Mouse (Mus musculus) urinary bladder, postnatal 25 days (tissue): ENCODE results near the gene Smad9.
A peak's percentile ranks its signal among the peaks of the same experiment; 100 is the strongest.

Experiments used
- DNase-seq: peaks from one replicate; pipeline ENCODE4 v3.0.0; 2022; ENCODE audit warnings: low spot score

The Smad9 gene

DNA sequence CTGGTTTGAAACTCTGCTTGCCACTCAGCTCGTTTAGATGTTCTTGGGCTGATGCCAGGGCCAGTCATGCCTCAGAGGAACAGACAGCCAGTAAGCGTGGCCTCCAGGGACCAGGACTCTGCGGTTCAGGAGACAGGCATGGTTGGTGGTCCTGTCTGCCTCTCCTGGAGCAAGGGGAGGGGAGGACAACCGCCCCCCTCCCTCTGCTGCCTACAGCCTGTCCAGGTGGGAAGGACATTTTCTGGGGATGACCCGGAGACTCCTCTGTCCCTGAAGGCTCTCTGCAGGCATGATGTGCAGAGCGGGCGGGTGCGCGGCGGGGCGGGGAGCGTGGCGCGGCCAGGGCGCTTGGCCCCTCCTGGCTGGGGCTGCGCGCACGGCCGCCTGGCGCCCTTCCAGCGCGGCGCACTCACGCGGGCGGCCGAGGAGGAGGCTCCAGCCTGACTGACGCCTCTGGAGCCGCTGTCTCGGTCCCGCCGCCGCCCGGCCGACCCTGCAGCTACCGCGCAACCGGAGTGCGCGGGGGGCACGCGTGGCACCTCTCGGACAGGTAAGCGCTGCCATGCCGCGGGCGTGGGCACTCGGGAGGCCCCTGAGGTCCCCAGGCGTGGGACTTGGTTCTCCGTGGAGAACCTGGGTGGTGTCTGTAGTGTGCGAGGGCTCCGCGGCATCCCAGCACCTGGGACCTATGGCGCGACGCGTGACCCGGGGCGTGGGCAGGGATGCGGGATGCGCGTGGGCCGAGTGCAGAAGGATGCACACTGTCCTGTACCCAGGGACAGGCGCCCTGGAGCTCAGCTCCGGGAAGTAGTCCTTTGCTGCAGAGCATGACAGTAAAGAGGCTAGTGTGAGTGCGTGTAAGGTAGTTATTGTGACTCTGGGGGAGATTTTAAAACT is at the start of gene Smad9:
TSS of gene Smad9 (plus strand) at position 438 of the 897 bp plus-strand sequence.
- peak; percentile 41 for DNase-seq

DNA sequence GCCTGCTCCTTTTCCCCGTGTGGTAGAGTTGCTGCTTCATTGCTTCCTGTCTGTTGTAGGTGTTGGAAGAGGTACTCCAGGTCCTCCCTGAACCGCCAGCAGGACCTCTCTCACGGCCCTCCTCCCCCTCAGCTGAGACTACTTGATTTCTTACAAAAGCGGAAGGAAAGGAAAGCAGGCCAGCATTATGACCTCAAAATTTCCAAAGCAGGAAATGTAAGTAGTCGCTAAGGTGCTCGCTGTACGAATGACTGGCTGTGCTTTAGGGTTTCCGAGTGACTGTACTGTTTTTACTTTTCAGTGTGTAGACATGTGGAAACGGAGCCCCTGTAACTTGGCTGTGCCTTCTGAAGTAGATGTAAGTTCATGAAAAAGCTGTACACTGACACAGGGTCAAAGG is 46.4 kb upstream of the Smad9 start:
- DNase-seq, result no peak

DNA sequence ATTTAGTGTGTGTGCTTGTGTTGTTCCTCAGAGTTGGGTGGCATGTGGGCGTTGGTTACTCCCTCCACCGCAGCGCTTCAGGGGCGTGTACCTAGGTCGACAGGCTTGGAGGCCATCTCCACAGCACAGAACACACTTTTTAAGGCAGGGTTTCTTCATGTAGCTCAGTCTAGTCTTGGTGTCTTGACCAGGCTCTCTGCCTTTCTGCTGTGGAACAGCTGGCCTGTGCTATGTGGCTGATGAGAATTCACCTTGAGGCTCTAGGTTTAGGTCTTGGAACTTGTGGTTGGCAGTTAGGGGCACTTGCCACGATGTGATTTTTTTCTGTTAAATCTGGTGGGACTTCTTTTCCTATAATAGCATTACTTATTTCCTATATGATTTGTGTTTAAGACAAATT is 41.1 kb upstream of the Smad9 start, which contains the start of gene Gm21958:
TSS of gene Gm21958 (minus strand) at position 101 of the 400 bp plus-strand sequence.
- DNase-seq, result no peak

- DNase-seq, result no peak
Observed at GRCm38 (mm10) chr3:54715461-54715860, 39.9 kb upstream of the Smad9 start.

- no peak for DNase-seq
Observed at GRCm38 (mm10) chr3:54717348-54717747, 38.0 kb upstream of the Smad9 start.

DNA sequence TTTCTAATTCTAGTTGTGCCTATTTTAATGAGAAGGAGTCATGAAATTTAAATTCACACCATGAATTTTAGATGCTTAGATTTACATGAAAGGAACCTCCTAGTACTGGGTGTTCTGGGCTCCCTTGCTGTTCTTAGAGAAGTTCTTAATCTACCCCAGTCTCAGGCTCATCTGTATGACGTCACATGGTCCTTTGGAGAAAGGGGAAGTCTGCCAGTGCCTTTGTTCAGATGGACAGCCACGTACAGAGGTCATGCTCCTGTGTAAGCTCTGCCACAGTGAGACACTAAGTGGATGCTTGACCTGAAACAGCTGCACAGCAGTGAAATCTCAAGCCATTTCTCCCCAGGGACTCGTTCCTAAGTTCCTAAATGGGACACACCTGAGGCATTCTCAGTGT is 36.4 kb upstream of the Smad9 start:
- DNase-seq, result no peak

- no peak for DNase-seq
Observed at GRCm38 (mm10) chr3:54723741-54724500, 31.5 kb upstream of the Smad9 start.

- no peak for DNase-seq
Observed at GRCm38 (mm10) chr3:54725344-54725743, 30.0 kb upstream of the Smad9 start.

- no peak for DNase-seq
Observed at GRCm38 (mm10) chr3:54727588-54727987, 27.8 kb upstream of the Smad9 start.

GRCm38 (mm10) chr3:54728100-54728499 is 27.3 kb upstream of the Smad9 start:
- DNase-seq, result no peak

DNA sequence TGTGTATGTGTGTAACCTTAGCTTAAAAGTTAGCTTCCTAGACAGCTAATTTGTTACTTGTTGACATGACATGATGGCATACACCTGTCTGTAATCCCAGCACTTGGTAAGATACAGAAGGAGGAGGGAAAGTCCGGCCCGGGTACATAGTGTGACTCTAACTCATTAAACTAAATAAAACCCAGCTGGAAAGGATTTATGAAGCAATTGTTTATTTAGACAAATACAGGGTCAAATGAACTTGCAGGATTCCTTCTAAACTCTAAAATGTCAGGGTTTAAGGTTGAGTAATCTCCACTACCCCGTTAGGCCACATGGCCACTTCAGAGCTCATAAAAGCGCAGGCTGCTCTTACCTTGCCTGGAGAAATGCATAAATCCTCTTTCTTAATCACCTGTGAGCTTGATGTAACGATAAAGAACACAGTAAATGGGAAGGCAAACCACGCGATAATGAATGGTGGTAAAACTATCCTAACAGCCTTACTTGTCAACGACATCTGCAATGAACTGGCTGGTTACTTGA is 23.7 kb upstream of the Smad9 start:
- DNase-seq, result no peak

- DNase-seq, result no peak
Observed at GRCm38 (mm10) chr3:54732371-54732770, 23.0 kb upstream of the Smad9 start.

- DNase-seq, result peak; percentile 90
Observed at GRCm38 (mm10) chr3:54734411-54735246, 20.8 kb upstream of the Smad9 start.

DNA sequence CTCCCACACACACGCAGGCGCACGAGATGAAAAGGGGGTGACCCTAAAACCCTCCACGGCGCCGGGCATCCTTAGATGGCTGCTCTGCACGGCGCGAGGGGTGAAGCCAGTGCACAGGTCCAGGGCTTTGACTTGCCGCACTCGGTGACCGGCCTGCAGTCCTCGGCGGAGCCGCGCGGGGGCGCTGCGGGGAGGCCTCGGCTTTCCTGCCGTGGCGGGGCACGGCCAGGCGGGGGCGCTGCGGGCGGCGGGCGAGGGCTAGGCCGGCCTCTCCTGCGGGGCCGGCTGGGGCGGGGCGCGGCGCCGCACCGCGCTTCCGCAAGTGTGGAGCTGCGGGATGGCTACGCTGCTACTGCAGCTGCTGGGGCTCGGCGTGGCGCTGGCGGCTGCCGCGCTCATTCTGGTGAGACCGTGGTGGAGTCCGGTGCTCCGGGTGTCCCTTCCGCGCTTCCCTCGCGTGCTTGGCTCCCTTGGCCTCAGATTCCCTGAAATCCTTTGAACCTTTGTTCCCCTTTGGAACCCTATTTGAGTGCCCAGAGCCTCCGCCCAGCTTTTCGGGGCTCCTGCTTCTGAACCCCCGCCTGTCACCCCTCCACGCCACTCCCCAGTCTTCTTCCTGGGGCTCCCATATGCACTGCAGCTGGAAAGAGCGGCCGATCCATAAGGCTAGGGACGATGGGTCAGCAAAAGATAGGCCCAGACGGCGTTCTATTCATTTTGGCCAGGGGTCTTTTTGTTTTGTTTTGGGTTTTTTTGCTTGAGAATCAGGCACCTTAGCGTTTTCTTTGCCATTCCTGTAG is 19.9 kb upstream of the Smad9 start, which contains the start of the genes Exosc8 and Alg5:
TSS of gene Exosc8 (minus strand) at position 147 of the 800 bp plus-strand sequence.
TSS of gene Alg5 (plus strand) at position 293 of the 800 bp plus-strand sequence.
- peak; percentile 97 for DNase-seq

- DNase-seq, result peak; percentile 11
Observed at GRCm38 (mm10) chr3:54736101-54736927, 19.1 kb upstream of the Smad9 start.

GRCm38 (mm10) chr3:54737317-54737716 is 18.1 kb upstream of the Smad9 start:
- DNase-seq, result no peak

GRCm38 (mm10) chr3:54741965-54742364 is 13.4 kb upstream of the Smad9 start:
- no peak for DNase-seq

- DNase-seq, result peak; percentile 22
Observed at GRCm38 (mm10) chr3:54745799-54746198, 9.6 kb upstream of the Smad9 start.

DNA sequence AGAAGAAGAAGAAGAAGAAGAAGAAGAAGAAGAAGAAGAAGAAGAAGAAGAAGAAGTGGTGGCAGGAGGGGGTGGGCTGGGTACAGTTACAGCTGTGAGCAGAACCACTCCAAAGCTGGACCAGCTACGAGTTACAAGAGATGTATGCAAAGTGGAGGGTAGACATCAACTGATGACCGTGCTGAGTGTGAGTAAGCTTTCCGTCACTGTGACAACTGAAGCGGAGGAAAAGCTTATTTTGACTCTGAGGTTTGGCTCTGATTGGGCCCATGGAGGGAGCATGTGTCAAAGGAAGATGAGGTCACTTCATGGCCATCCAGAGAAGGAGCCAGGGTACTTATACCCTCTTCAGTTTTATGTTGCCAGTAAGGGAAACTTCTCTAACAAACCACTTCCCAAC is 2.0 kb upstream of the Smad9 start:
- no peak for DNase-seq

GRCm38 (mm10) chr3:54756058-54756457 is 676 bp downstream of the Smad9 start:
- DNase-seq, result no peak
